Mouse (Mus musculus) embryonic fibroblast, embryonic 13.5 days (primary cell): ENCODE measurements at regions not wholly inside any gene's neighbourhood (a gene's known extent, or its start where the extent isn't known, plus 50 kb on each side); places are given as distances from the start of the nearest gene placed in this dataset.

ENCODE experiments used
- H3K27ac ChIP-seq: 2 replicates; pipeline ENCODE4 v1.5.1; 2012; ENCODE audit warnings: low read length, control low read depth, inconsistent platforms; ENCODE audit not compliant: insufficient read depth
- H3K4me1 ChIP-seq: 2 replicates; pipeline ENCODE4 v1.6.1; 2011; ENCODE audit warnings: low read length; ENCODE audit not compliant: control insufficient read depth, insufficient read depth
- H3K4me3 ChIP-seq: 2 replicates; pipeline ENCODE4 v1.5.1; 2011; ENCODE audit warnings: mild to moderate bottlenecking, control low read depth, low read length; ENCODE audit not compliant: insufficient read depth
- CTCF ChIP-seq: IDR thresholded peaks from 2 replicates; pipeline ENCODE4 v1.5.1; 2011; ENCODE audit warnings: mild to moderate bottlenecking, control low read depth, low read length, moderate library complexity, borderline replicate concordance; ENCODE audit not compliant: insufficient read depth
- POLR2A ChIP-seq: IDR thresholded peaks from 2 replicates; pipeline ENCODE4 v1.6.1; 2011; ENCODE audit warnings: low read depth, mild to moderate bottlenecking, control low read depth, low read length, moderate library complexity

DNA sequence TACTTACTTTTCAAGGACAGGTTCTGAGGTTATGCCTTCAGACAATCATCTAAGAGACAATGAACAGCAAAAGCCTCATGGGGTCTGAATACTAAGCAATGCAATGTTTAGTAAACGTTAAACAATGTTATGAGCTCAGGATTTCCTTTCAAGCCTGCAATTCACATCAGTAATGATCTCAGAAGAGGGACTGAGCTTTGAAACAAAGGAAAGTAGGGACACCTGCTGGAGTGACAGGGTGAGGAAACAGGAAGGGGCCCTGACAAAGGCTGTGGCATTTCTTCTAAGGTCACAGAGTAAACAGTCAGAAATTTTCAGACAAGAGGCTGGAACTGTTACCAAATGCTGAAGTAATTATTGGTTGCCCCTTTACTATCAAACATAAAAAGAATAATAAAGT is 610.0 kb downstream of the Dach1 start:
- Histone ChIP-seq H3K4me1 (no peaks in the 10 kb centered on the region), H3K27ac (no peak overlapping the region), H3K4me3 (no peak overlapping the region)
- TF ChIP-seq POLR2A (no peak), CTCF (no peak)

DNA sequence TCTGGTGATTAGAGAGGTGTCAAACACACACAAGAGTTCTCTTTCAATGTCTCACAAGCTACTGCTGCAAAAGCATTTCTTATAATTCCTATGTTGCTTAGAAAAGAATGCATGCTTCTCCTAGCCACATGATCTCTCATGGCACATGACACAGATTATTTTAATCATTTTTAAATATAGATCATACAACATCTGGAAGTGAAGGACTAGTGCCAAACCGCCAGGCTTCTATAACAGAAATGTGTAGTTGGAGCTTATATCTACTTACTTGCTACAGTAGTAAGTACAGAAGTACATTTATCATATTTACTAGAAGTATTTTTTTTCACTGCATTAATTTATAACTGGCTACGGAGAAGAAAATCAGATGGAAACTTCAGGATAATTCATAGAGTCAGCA is 611.3 kb downstream of the Dach1 start:
- H3K27ac ChIP-seq = no peak overlapping the region
- H3K4me1 ChIP-seq = no peaks in the 10 kb centered on the region
- TF ChIP-seq POLR2A (no peak), CTCF (no peak)
- no peak overlapping the region for H3K4me3 ChIP-seq

GRCm38 (mm10) chr14:97557888-97558287 is 611.7 kb downstream of the Dach1 start:
- TF ChIP-seq CTCF (no peak), POLR2A (no peak)
- Histone ChIP-seq H3K27ac (no peak overlapping the region), H3K4me3 (no peak overlapping the region), H3K4me1 (no peaks in the 10 kb centered on the region)

- Histone ChIP-seq H3K4me3 (no peak overlapping the region), H3K27ac (no peak overlapping the region), H3K4me1 (no peaks in the 10 kb centered on the region)
- TF ChIP-seq CTCF (no peak), POLR2A (no peak)
These were observed 623.3 kb downstream of the Dach1 start for GRCm38 (mm10) chr14:97546276-97546675.

DNA sequence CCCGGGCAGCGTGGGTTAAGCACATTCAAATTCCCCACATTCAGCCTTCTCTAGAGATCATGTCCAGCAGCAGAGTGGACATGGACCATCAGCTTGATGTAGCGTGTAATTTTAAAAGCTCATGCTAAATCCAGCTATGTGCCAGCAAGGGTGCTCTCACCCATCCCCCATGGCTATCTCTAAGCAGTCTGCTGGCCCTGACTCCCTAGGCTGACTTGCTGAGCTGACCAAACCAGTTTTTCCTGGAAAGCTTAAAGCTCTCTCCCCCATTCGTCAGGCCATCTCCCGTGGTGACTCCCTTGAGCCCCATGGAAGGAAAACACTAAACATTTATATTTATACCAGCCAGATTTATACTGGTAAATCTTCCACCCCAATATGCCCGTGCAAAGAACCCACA is 625.3 kb downstream of the Dach1 start:
- TF ChIP-seq POLR2A (no peak), CTCF (no peak)
- H3K27ac ChIP-seq = no peak overlapping the region
- no peak overlapping the region for H3K4me3 ChIP-seq
- H3K4me1 ChIP-seq = no peaks in the 10 kb centered on the region

DNA sequence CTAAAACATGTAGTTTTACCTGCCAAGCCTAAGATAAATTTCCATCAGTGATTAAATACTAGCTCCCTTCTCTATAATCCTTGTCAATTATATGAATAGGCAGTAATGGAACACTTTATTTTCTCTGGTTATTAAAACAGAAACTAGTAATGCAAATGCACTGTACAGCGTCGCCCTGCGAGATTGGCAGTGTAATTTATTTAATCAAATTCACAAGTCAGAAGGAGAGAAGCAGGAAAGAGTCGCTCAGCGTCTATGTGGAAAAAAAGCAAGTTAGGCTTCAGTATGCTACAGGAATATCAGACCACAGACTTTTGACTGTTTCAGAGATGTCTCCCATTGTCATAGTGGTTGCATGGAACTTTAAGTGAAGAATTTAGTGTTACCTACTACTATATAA is 632.6 kb downstream of the Dach1 start:
- TF ChIP-seq CTCF (no peak), POLR2A (no peak)
- no peaks in the 10 kb centered on the region for H3K4me1 ChIP-seq

GRCm38 (mm10) chr14:97511318-97511717 is 658.2 kb downstream of the Dach1 start:
- Histone ChIP-seq H3K4me3 (no peak overlapping the region), H3K4me1 (no peaks in the 10 kb centered on the region), H3K27ac (no peak overlapping the region)
- no peak for TF ChIP-seq POLR2A
- no peak for TF ChIP-seq CTCF

More for the DNA sequence above, 632.6 kb downstream of the Dach1 start:
- Histone ChIP-seq H3K27ac (no peak overlapping the region), H3K4me3 (no peak overlapping the region)

DNA sequence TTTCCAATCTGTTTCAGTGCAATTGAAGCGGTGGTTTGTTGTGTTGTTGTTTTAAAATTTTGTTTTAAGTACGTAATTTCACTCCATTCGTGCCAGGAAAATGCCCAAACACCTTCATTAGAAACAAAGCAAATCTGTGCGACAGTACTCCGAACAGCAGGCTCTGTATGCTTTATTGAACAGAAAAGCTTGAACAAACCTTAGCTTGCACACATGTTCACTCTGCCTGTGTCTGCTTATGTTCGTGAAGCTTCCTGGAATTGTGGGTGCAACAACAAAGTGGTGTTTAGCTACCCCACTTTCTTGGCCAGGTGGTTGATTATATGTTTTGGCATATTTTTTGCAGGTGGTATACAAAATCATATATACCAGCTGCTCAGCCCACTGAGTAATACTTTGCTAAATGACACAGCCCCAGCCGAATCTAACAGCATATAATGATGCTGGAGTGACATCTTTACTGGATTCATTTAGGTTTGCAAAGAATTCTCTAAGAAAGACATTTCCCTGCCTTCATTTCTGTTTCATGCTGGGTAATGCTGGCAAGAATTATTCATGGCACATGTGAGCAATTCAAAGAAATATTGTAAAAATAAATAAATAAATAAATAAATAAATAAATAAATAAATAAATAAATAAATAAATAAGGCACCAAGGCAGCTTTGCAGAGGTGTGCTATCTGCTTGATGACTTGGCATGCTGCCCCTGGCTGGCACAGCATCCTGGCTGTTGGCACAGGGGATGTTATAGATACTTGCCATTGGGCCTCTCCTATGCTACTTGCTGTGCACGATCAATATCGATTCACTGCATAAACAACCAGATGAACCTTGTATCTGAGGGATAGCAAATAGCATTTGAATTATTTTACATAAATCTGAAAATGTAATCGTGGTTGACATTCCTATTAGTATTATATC is 679.9 kb downstream of the Dach1 start:
- TF ChIP-seq POLR2A = no peak
- TF ChIP-seq CTCF = no peak
- no peak overlapping the region for H3K4me3 ChIP-seq
- no peaks in the 10 kb centered on the region for H3K4me1 ChIP-seq
- H3K27ac ChIP-seq = no peak overlapping the region

GRCm38 (mm10) chr14:97478236-97478635 is 691.3 kb downstream of the Dach1 start:
- H3K4me1 ChIP-seq = no peaks in the 10 kb centered on the region
- H3K27ac ChIP-seq = no peak overlapping the region
- TF ChIP-seq CTCF = no peak
- TF ChIP-seq POLR2A = no peak
- no peak overlapping the region for H3K4me3 ChIP-seq

DNA sequence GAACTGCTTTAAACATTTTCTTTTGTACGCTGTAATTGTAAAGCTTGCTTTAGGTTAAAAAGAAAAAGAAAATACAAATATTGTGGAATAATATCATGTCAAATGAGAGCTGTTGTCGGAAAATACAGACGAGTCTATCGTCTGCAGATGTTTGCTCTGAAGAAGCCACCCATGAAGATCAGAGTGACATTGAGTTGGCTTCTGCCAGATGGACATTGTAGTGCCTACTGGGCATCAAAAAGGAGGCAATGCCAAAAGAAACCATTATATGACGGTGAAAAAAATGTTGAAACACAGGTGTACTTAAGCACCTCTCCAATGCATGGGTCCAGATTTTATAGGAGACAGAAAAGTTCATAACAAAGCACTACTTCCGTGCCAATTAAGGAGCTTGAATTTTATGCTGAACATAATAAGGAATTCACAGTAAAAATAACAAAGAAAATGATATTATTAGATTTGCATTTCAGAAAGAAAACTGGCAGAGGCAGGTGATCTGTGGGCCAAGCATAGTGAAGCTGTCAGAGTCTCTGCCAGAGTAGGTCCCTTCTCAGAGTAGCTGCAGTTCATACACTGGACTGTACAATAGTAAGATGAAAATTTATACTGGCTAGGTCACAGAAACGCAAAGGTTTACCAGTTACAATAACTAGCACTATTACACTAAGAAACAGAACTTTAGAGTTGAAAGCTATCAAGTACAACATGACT is 718.9 kb downstream of the Dach1 start:
- no peak overlapping the region for H3K27ac ChIP-seq
- H3K4me1 ChIP-seq = no peaks in the 10 kb centered on the region
- TF ChIP-seq CTCF (no peak), POLR2A (no peak)
- H3K4me3 ChIP-seq = no peak overlapping the region
